Mouse (Mus musculus): ENCODE results near the gene Mlkl. TPM values are rescaled to one million over a fixed set of nuclear protein-coding genes. Genes with fewer than 3 reads are reported as not detected.
"Not testable (repeated sequence)": the region's sequence is repeated elsewhere in the genome, so short reads cannot be mapped to it uniquely, and the experiment has no call there.

Mlkl gene
- polyA plus RNA-seq, 1 experiment from 2014 or later, result 1.7 TPM

- WGBS, result 37% methylated on average over 12 of the region's 12 CpGs
- ATAC-seq (replicated peaks; ENCODE audit: low FRiP score, low TSS enrichment, low read depth), result no peak
- Histone ChIP-seq H3K4me1 (replicated peaks; ENCODE audit: control insufficient read depth, insufficient read depth, low read length) (0 out of 2 replicates have a peak, but pooled peaks cover 5% of the 10 kb centered on the region), H3K4me2 (ENCODE audit: low read length) (peak overlapping the region; percentile 79), H3K36me3 (ENCODE audit: control insufficient read depth, insufficient read depth, low read length) (no peaks in the 10 kb centered on the region), H3K4me3 (ENCODE audit: low read depth, low read length) (peak overlapping the region; percentile 43), H3K9me3 (ENCODE audit: control insufficient read depth, low read length) (no peaks in the 10 kb centered on the region), H3K27me3 (replicated peaks; ENCODE audit: control insufficient read depth, insufficient read depth, low read length) (peaks cover 8% of the 10 kb centered on the region; the same call in 1 of the 2 replicates), H3K27ac (ENCODE audit: low read depth) (no peak overlapping the region), H3K9ac (ENCODE audit: low read length) (no peak overlapping the region)
- no peak for DNase-seq (ENCODE audit: low spot score)
These were observed 612 bp upstream of the Mlkl start for GRCm38 (mm10) chr8:111338370-111339208.

DNA sequence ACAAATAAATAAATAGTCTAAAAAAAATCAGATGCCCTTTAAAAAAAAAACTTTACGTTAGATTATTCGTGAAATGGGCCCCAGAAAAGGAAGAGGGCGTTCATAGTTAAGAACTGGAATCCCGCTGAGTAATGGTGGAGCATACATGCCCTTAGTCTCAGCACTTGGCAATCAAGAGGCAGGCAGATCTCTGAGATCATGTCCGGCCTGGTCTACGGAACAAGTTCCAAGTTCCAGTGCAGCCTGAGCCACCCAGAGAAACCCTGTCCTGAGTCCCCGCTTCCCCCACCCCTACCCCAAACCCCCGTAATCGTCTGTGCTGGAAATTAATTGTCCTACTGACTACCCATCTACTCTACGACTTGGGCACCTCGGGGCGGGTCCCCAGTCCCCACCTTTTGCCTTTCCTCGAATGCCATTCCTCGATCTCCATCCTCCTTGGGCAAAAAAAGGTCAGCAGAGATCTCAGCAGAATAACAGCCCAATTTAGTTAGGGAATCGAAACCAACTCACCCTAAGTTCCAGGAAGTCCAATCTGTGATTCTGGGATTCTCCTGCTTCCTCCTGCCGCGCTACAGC lies 577 bp downstream of the Mlkl start:
- DNase-seq (ENCODE audit: low spot score) (peak; percentile 53), ATAC-seq (replicated peaks; ENCODE audit: low FRiP score, low TSS enrichment, low read depth) (0 out of 2 replicates have a peak, but pooled peaks have one; percentile 47)
- Histone ChIP-seq H3K9me3 (ENCODE audit: control insufficient read depth, low read length) (no peaks in the 10 kb centered on the region), H3K9ac (ENCODE audit: low read length) (no peak overlapping the region), H3K4me1 (replicated peaks; ENCODE audit: control insufficient read depth, insufficient read depth, low read length) (0 out of 2 replicates have a peak, but pooled peaks cover 5% of the 10 kb centered on the region), H3K4me2 (ENCODE audit: low read length) (peak overlapping the region; percentile 79), H3K4me3 (ENCODE audit: low read depth, low read length) (peak overlapping the region; percentile 43), H3K36me3 (ENCODE audit: control insufficient read depth, insufficient read depth, low read length) (no peaks in the 10 kb centered on the region), H3K27me3 (replicated peaks; ENCODE audit: control insufficient read depth, insufficient read depth, low read length) (peaks cover 8% of the 10 kb centered on the region; the same call in 1 of the 2 replicates), H3K27ac (ENCODE audit: low read depth) (no peak overlapping the region)
- WGBS, result 33% methylated on average over 17 of the region's 17 CpGs

GRCm38 (mm10) chr8:111336692-111337091 lies 1.3 kb downstream of the Mlkl start:
- Histone ChIP-seq H3K4me3 (ENCODE audit: low read depth, low read length) (no peak overlapping the region), H3K9ac (ENCODE audit: low read length) (no peak overlapping the region), H3K27me3 (replicated peaks; ENCODE audit: control insufficient read depth, insufficient read depth, low read length) (peaks cover 8% of the 10 kb centered on the region; the same call in 1 of the 2 replicates), H3K9me3 (ENCODE audit: control insufficient read depth, low read length) (no peaks in the 10 kb centered on the region), H3K27ac (ENCODE audit: low read depth) (no peak overlapping the region), H3K4me2 (ENCODE audit: low read length) (no peak overlapping the region), H3K36me3 (ENCODE audit: control insufficient read depth, insufficient read depth, low read length) (no peaks in the 10 kb centered on the region), H3K4me1 (replicated peaks; ENCODE audit: control insufficient read depth, insufficient read depth, low read length) (0 out of 2 replicates have a peak, but pooled peaks cover 5% of the 10 kb centered on the region)
- no peak for DNase-seq (ENCODE audit: low spot score)
- 80% methylated on average over 4 of the region's 4 CpGs for WGBS
- no peak for ATAC-seq (replicated peaks; ENCODE audit: low FRiP score, low TSS enrichment, low read depth)

DNA sequence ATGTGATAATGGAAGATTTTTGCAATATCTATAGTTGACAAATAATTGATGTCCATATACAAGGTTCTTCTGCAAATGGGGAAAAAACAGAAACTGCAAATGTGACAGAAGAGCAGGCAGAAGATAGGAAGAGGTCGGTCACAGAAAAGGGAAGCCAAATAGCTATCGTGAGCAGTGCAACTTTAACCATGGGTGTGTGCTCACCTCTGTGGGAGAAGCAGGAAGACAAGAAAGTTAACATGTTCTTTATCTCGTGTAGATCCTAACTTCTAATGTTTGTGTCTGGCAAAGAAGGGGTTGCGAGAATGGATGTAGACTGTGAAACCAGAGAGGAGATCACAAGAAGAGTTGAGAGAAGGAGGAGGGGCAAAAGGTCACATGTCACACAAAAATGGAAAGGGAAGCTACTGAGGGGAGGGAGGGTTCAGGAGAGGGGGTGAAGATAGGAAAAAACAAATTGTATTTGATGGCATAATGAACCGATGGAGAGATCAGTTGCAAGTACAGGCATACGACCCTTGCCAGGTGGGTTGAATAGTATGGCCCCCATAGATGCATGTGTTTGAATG lies 12.7 kb downstream of the Mlkl start:
- Histone ChIP-seq H3K9ac (ENCODE audit: low read length) (no peak overlapping the region), H3K27me3 (replicated peaks; ENCODE audit: control insufficient read depth, insufficient read depth, low read length) (no peaks in the 10 kb centered on the region), H3K9me3 (ENCODE audit: control insufficient read depth, low read length) (no peaks in the 10 kb centered on the region), H3K4me3 (ENCODE audit: low read depth, low read length) (no peak overlapping the region), H3K4me2 (ENCODE audit: low read length) (no peak overlapping the region), H3K36me3 (ENCODE audit: control insufficient read depth, insufficient read depth, low read length) (no peaks in the 10 kb centered on the region), H3K4me1 (replicated peaks; ENCODE audit: control insufficient read depth, insufficient read depth, low read length) (no peaks in the 10 kb centered on the region), H3K27ac (ENCODE audit: low read depth) (no peak overlapping the region)
- ATAC-seq (replicated peaks; ENCODE audit: low FRiP score, low TSS enrichment, low read depth), result no peak
- 82% methylated on average over 6 of the region's 6 CpGs for WGBS
- DNase-seq (ENCODE audit: low spot score), result no peak

DNA sequence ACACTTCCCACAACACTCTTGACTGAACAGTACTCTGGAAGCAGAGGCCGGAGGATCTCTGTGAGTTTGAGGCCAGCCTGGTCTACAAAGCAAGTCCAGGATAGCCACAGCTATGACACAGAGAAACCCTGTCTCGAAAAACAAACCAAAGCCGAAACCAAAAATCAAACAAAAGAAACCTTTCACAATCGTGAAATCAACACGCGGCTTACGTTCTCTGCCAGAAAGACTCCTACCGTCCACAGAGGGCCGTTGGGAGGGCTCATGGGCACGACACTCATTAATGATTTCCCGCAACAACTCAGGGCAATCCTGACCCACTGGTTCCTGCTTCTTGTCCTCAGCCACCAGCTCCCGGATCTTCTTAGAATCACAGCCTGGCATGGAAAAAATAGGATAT lies 23.2 kb downstream of the Mlkl start:
- no peak overlapping the region for H3K4me3 ChIP-seq (ENCODE audit: low read depth, low read length)
- no peak overlapping the region for H3K27ac ChIP-seq (ENCODE audit: low read depth)
- H3K27me3 ChIP-seq (replicated peaks; ENCODE audit: control insufficient read depth, insufficient read depth, low read length), result no peaks in the 10 kb centered on the region
- DNase-seq (ENCODE audit: low spot score), result no peak
- no peak for ATAC-seq (replicated peaks; ENCODE audit: low FRiP score, low TSS enrichment, low read depth)
- H3K36me3 ChIP-seq (ENCODE audit: control insufficient read depth, insufficient read depth, low read length), result no peaks in the 10 kb centered on the region
- H3K9ac ChIP-seq (ENCODE audit: low read length), result no peak overlapping the region
- WGBS, result 86% methylated on average over 12 of the region's 12 CpGs
- no peaks in the 10 kb centered on the region for H3K4me1 ChIP-seq (replicated peaks; ENCODE audit: control insufficient read depth, insufficient read depth, low read length)
- no peaks in the 10 kb centered on the region for H3K9me3 ChIP-seq (ENCODE audit: control insufficient read depth, low read length)
- no peak overlapping the region for H3K4me2 ChIP-seq (ENCODE audit: low read length)

- H3K4me2 ChIP-seq (ENCODE audit: low read length); DNase-seq (ENCODE audit: low spot score); H3K9ac ChIP-seq (ENCODE audit: low read length); ATAC-seq (replicated peaks; ENCODE audit: low FRiP score, low TSS enrichment, low read depth); H3K27ac ChIP-seq (ENCODE audit: low read depth); H3K36me3 ChIP-seq (ENCODE audit: control insufficient read depth, insufficient read depth, low read length); H3K4me3 ChIP-seq (ENCODE audit: low read depth, low read length); H3K4me1 ChIP-seq (replicated peaks; ENCODE audit: control insufficient read depth, insufficient read depth, low read length); H3K9me3 ChIP-seq (ENCODE audit: control insufficient read depth, low read length); H3K27me3 ChIP-seq (replicated peaks; ENCODE audit: control insufficient read depth, insufficient read depth, low read length): not testable (repeated sequence)
- 94% methylated on average over 6 of the region's 6 CpGs for WGBS
These were observed 24.0 kb downstream of the Mlkl start for GRCm38 (mm10) chr8:111313961-111314360.

- Histone ChIP-seq H3K4me3 (ENCODE audit: low read depth, low read length) (no peak overlapping the region), H3K27ac (ENCODE audit: low read depth) (no peak overlapping the region), H3K4me1 (replicated peaks; ENCODE audit: control insufficient read depth, insufficient read depth, low read length) (no peaks in the 10 kb centered on the region), H3K4me2 (ENCODE audit: low read length) (no peak overlapping the region), H3K9ac (ENCODE audit: low read length) (no peak overlapping the region), H3K36me3 (ENCODE audit: control insufficient read depth, insufficient read depth, low read length) (no peaks in the 10 kb centered on the region), H3K27me3 (replicated peaks; ENCODE audit: control insufficient read depth, insufficient read depth, low read length) (no peaks in the 10 kb centered on the region), H3K9me3 (ENCODE audit: control insufficient read depth, low read length) (no peaks in the 10 kb centered on the region)
- ATAC-seq (replicated peaks; ENCODE audit: low FRiP score, low TSS enrichment, low read depth) (no peak), DNase-seq (ENCODE audit: low spot score) (no peak)
- 73% methylated on average over 3 of the region's 3 CpGs for WGBS
These were observed 25.2 kb downstream of the Mlkl start for GRCm38 (mm10) chr8:111312758-111313162.

GRCm38 (mm10) chr8:111310006-111310405 lies 28.0 kb downstream of the Mlkl start:
- not testable (repeated sequence) for H3K9ac ChIP-seq (ENCODE audit: low read length); ATAC-seq (replicated peaks; ENCODE audit: low FRiP score, low TSS enrichment, low read depth); H3K36me3 ChIP-seq (ENCODE audit: control insufficient read depth, insufficient read depth, low read length); H3K4me3 ChIP-seq (ENCODE audit: low read depth, low read length); H3K27me3 ChIP-seq (replicated peaks; ENCODE audit: control insufficient read depth, insufficient read depth, low read length); H3K4me1 ChIP-seq (replicated peaks; ENCODE audit: control insufficient read depth, insufficient read depth, low read length); H3K27ac ChIP-seq (ENCODE audit: low read depth); DNase-seq (ENCODE audit: low spot score); H3K9me3 ChIP-seq (ENCODE audit: control insufficient read depth, low read length); H3K4me2 ChIP-seq (ENCODE audit: low read length)
- 87% methylated on average over 14 of the region's 15 CpGs for WGBS

All from intestine, embryonic 14.5 days (tissue).